In the genomic region with DNA sequence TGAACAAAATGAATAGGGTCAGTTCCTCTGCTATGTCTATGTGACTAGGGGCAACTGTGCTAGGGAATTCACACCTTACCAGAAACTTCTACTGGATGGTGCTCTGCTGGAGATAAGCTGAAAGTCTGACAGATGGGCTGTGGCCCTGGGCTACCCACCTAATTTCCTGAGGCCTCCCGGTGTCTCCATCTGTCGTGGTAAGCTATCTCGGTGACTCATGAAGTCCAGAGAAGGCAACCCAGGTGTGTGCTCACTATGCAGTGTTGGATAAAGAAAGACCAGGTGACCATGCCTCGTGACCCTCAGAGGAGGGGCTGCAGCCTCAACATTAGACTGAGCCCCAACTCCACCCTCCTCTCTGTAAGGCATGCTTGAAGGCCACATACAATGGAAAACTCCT, we compare ENCODE assay signal across 26 mouse cellular contexts.
A peak's percentile ranks its signal among the peaks of the same experiment; 100 is the strongest.
DNase-seq lines count a peak whose midpoint lies in the region; ATAC-seq and TF ChIP-seq lines count a peak whose summit lies in the region.
"Had no signal": no experiment of that assay in that cellular context is flagged by ENCODE, and none has a peak within 500 bp of the region (broad histone marks: within the 10 kb centered on the region; RNA-seq: fewer than 3 reads in every experiment).

No protein-coding gene starts in this region.

- WGBS in hindbrain, postnatal 0 days: 71% methylated on average over 4 of the region's 4 CpGs
- 90% methylated on average over 4 of the region's 4 CpGs for WGBS in hindbrain, embryonic 12.5 days

- ATAC-seq in hindbrain, postnatal 0 days: 0 out of 2 replicates have a peak, but pooled peaks have one; percentile 19
- ATAC-seq in hindbrain, embryonic 12.5 days (ENCODE audit: low FRiP score): no peak
- ATAC-seq in megakaryocyte progenitor cell, adult 5-6 weeks (replicated peaks; ENCODE audit: poor library complexity): 0 out of 2 replicates have a peak, but pooled peaks have one; percentile 12
- ATAC-seq: CD4-positive, CD25-positive, alpha-beta regulatory T cell, adult 4 months; intestine, embryonic 16.5 days had no signal

- H3K36me3 ChIP-seq in hindbrain, postnatal 0 days (ENCODE audit: insufficient read depth, low read length): no peaks in the 10 kb centered on the region
- H3K36me3 ChIP-seq in hindbrain, embryonic 12.5 days: no peaks in the 10 kb centered on the region
- H3K36me3 ChIP-seq: heart, embryonic 13.5 days; limb, embryonic 12.5 days; lung, embryonic 15.5 days; midbrain, embryonic 13.5 days; stomach, embryonic 15.5 days had no signal

- peak overlapping the region; percentile 65 for H3K27ac ChIP-seq in hindbrain, postnatal 0 days
- H3K27ac ChIP-seq in hindbrain, embryonic 12.5 days: no peak overlapping the region
- H3K27ac ChIP-seq: forebrain, embryonic 13.5 days; heart, embryonic 13.5 days; kidney, postnatal 0 days; limb, embryonic 12.5 days; lung, embryonic 15.5 days; midbrain, embryonic 13.5 days; stomach, embryonic 15.5 days had no signal

- no peak for DNase-seq in hindbrain, postnatal 0 days (ENCODE audit: low spot score)
- DNase-seq in cerebellum, adult 11-12 months: peak; percentile 93
- DNase-seq in cerebellum, adult 9-11 months: peak; percentile 93
- no peak for DNase-seq in thymus, postnatal 25 days
- no peak for DNase-seq in layer of hippocampus, postnatal 36 days
- no peak for DNase-seq in heart, adult 9 months (ENCODE audit: low spot score in 2 of 2)
- DNase-seq: adrenal gland, postnatal 25 days; gastrocnemius, postnatal 25 days; heart, adult 18-20 months; heart, postnatal 14 days; kidney, adult 8-10 months; kidney, postnatal 4 days; lung, postnatal 36 days; right cerebral cortex, postnatal 25 days had no signal

- no peak overlapping the region for H3K4me2 ChIP-seq in hindbrain, postnatal 0 days (ENCODE audit: low read depth, low read length)
- H3K4me2 ChIP-seq in hindbrain, embryonic 12.5 days (replicated peaks): no peak overlapping the region
- H3K4me2 ChIP-seq: forebrain, embryonic 13.5 days; heart, embryonic 13.5 days; limb, embryonic 12.5 days; lung, embryonic 15.5 days; midbrain, embryonic 13.5 days; stomach, embryonic 15.5 days had no signal

- no peak for TF ChIP-seq CTCF in hindbrain, postnatal 0 days (IDR thresholded peaks at IDR 0.05; ENCODE audit: low read depth)

- H3K9me3 ChIP-seq in hindbrain, postnatal 0 days (ENCODE audit: low read length): no peaks in the 10 kb centered on the region
- H3K9me3 ChIP-seq in hindbrain, embryonic 12.5 days (replicated peaks): no peaks in the 10 kb centered on the region
- H3K9me3 ChIP-seq: forebrain, embryonic 13.5 days; heart, embryonic 13.5 days; limb, embryonic 12.5 days; lung, embryonic 15.5 days; megakaryocyte, embryonic 14.5 days; midbrain, embryonic 13.5 days; stomach, embryonic 15.5 days had no signal

- no peak overlapping the region for H3K4me3 ChIP-seq in hindbrain, postnatal 0 days (ENCODE audit: low read length)
- no peak overlapping the region for H3K4me3 ChIP-seq in hindbrain, embryonic 12.5 days
- H3K4me3 ChIP-seq: forebrain, embryonic 13.5 days; heart, embryonic 13.5 days; limb, embryonic 12.5 days; lung, embryonic 15.5 days; megakaryocyte, embryonic 14.5 days; midbrain, embryonic 13.5 days; stomach, embryonic 15.5 days had no signal

- H3K27me3 ChIP-seq in hindbrain, postnatal 0 days (ENCODE audit: insufficient read depth, low read length): no peaks in the 10 kb centered on the region
- peaks cover 20% of the 10 kb centered on the region for H3K27me3 ChIP-seq in hindbrain, embryonic 12.5 days
- H3K27me3 ChIP-seq: lung, embryonic 15.5 days; stomach, embryonic 15.5 days had no signal

- H3K9ac ChIP-seq in hindbrain, postnatal 0 days (replicated peaks; ENCODE audit: low read length): no peak overlapping the region
- no peak overlapping the region for H3K9ac ChIP-seq in hindbrain, embryonic 12.5 days
- H3K9ac ChIP-seq: forebrain, embryonic 13.5 days; heart, embryonic 13.5 days; limb, embryonic 12.5 days; lung, embryonic 15.5 days; midbrain, embryonic 13.5 days; stomach, embryonic 15.5 days had no signal

- peaks cover 14% of the 10 kb centered on the region; the same call in 1 of the 2 replicates for H3K4me1 ChIP-seq in hindbrain, postnatal 0 days (ENCODE audit: insufficient read depth, low read length)
- peaks cover 27% of the 10 kb centered on the region for H3K4me1 ChIP-seq in hindbrain, embryonic 12.5 days
- H3K4me1 ChIP-seq: megakaryocyte, embryonic 14.5 days had no signal

Comparison
In these comparisons a context has a peak if more than half of its experiments do, and no peak if none do; other contexts are left out.
1. DNase-seq: peak in cerebellum, adult 11-12 months (single experiment) and cerebellum, adult 9-11 months (single experiment); none in hindbrain, postnatal 0 days (single experiment), thymus, postnatal 25 days (single experiment), layer of hippocampus, postnatal 36 days (0 of 2) and heart, adult 9 months (0 of 2).